Mouse (Mus musculus) CH12.LX (cell line): ENCODE results near the gene C1qc. TPM values are rescaled to one million over a fixed set of nuclear protein-coding genes. Genes with fewer than 3 reads are reported as not detected.

Experiments
- DNase-seq: peaks from one replicate; pipeline ENCODE4 v3.0.0-alpha.2; 2013; ENCODE audit errors: extremely low read depth
- H3K27ac ChIP-seq: 2 replicates; pipeline ENCODE4 v1.5.1; 2012; ENCODE audit warnings: low read depth, mild to moderate bottlenecking, control low read depth, moderate library complexity; ENCODE audit not compliant: insufficient read depth
- H3K27me3 ChIP-seq: replicated peaks from 2 replicates; pipeline ENCODE3; 2012; ENCODE audit warnings: inconsistent platforms
- H3K36me3 ChIP-seq, 2 experiments: replicated peaks in 1 of 2; 2 replicates each; pipeline versions ENCODE3 to v1.6.1; 2012; ENCODE audit warnings: inconsistent platforms in 1 of 2, low read length in 1 of 2, mild to moderate bottlenecking in 1 of 2, mixed read lengths in 1 of 2, moderate library complexity in 1 of 2; ENCODE audit not compliant: control insufficient read depth in 1 of 2, insufficient read depth in 1 of 2
- H3K4me1 ChIP-seq, 2 experiments: 2 replicates each; pipeline ENCODE4 v1.6.1; 2012; ENCODE audit warnings: inconsistent platforms in 1 of 2, moderate library complexity in 1 of 2; ENCODE audit not compliant: insufficient read depth in 2 of 2, control insufficient read depth in 1 of 2
- H3K4me2 ChIP-seq: 2 replicates; pipeline ENCODE4 v1.6.1; 2012; ENCODE audit warnings: low read depth, mild to moderate bottlenecking, control low read depth; ENCODE audit not compliant: poor library complexity, insufficient read depth, severe bottlenecking
- H3K4me3 ChIP-seq, 3 experiments: fragments of 150-350 bp in 1 of 3; sonication (generic) in 1 of 3; replicated peaks in 1 of 3; 2 replicates each; pipeline versions ENCODE3 to v1.5.1; 2011 to 2012; ENCODE audit warnings: low read depth in 2 of 3, low read length in 2 of 3, mild to moderate bottlenecking in 2 of 3, moderate library complexity in 2 of 3, control low read depth in 1 of 3, improper control_type of control experiment in 1 of 3, inconsistent platforms in 1 of 3, mixed read lengths in 1 of 3; ENCODE audit not compliant: poor library complexity in 1 of 3
- H3K79me2 ChIP-seq: replicated peaks from 2 replicates; pipeline ENCODE4 v1.6.1; 2012; ENCODE audit warnings: mild to moderate bottlenecking, moderate library complexity; ENCODE audit not compliant: control insufficient read depth, poor library complexity, insufficient read depth, severe bottlenecking; ENCODE audit errors: extremely low read depth
- H3K9ac ChIP-seq: 2 replicates; pipeline ENCODE4 v1.6.1; 2012; ENCODE audit warnings: low read depth, mild to moderate bottlenecking, control low read depth, moderate library complexity; ENCODE audit not compliant: insufficient read depth
- H3K9me3 ChIP-seq: replicated peaks from 2 replicates; pipeline ENCODE3; 2012; ENCODE audit warnings: low read length, inconsistent platforms, mixed read lengths
- BHLHE40 ChIP-seq: IDR thresholded peaks from 2 replicates; pipeline ENCODE4 v1.6.1; 2011; ENCODE audit warnings: mild to moderate bottlenecking, low read depth, low read length, improper control_type of control experiment
- CTCF ChIP-seq, 2 experiments: IDR thresholded peaks in 1 of 2; conservative IDR thresholded peaks in 1 of 2; 2 replicates each; pipeline ENCODE4 v1.5.1; 2011 to 2012; ENCODE audit warnings: low read depth in 2 of 2, low read length in 2 of 2, improper control_type of control experiment in 1 of 2, inconsistent platforms in 1 of 2, mild to moderate bottlenecking in 1 of 2, moderate library complexity in 1 of 2
- ELF1 ChIP-seq: IDR thresholded peaks from 2 replicates; pipeline ENCODE4 v1.6.1; 2014; ENCODE audit warnings: low read depth, mild to moderate bottlenecking, inconsistent platforms, low read length, improper control_type of control experiment
- EP300 ChIP-seq: IDR thresholded peaks from 2 replicates; pipeline ENCODE4 v1.6.1; 2011; ENCODE audit warnings: low read length, improper control_type of control experiment
- ETS1 ChIP-seq: conservative IDR thresholded peaks from 2 replicates; pipeline ENCODE4 v1.6.1; 2012; ENCODE audit warnings: low read depth, mild to moderate bottlenecking, inconsistent platforms, low read length, improper control_type of control experiment, moderate library complexity
- GABPA ChIP-seq: IDR thresholded peaks from 2 replicates; pipeline ENCODE4 v1.6.1; 2012; ENCODE audit warnings: low read depth, low read length, improper control_type of control experiment, inconsistent platforms; ENCODE audit not compliant: insufficient replicate concordance
- HCFC1 ChIP-seq: IDR thresholded peaks from 2 replicates; pipeline ENCODE4 v1.6.1; 2012; ENCODE audit warnings: low read depth, mild to moderate bottlenecking, inconsistent platforms, low read length, improper control_type of control experiment
- IRF4 ChIP-seq: IDR thresholded peaks from 2 replicates; pipeline ENCODE4 v1.6.1; 2014; ENCODE audit warnings: low read depth, mild to moderate bottlenecking, inconsistent platforms, low read length, improper control_type of control experiment
- JUN ChIP-seq: IDR thresholded peaks from 2 replicates; pipeline ENCODE4 v1.6.1; 2011; ENCODE audit warnings: low read depth, mild to moderate bottlenecking, low read length, improper control_type of control experiment, moderate library complexity; ENCODE audit not compliant: insufficient read depth
- PAX5 ChIP-seq: IDR thresholded peaks from 2 replicates; pipeline ENCODE4 v1.6.1; 2012; ENCODE audit warnings: low read length, inconsistent platforms, mixed read lengths
- POLR2A ChIP-seq: IDR thresholded peaks from 2 replicates; pipeline ENCODE4 v1.6.1; 2011; ENCODE audit warnings: low read depth, mild to moderate bottlenecking, improper control_type of control experiment, low read length
- RAD21 ChIP-seq: IDR thresholded peaks from 2 replicates; pipeline ENCODE4 v1.6.1; 2011; ENCODE audit warnings: low read depth, mild to moderate bottlenecking, low read length, improper control_type of control experiment, moderate library complexity
- RCOR1 ChIP-seq: conservative IDR thresholded peaks from 2 replicates; pipeline ENCODE4 v1.6.1; 2012; ENCODE audit warnings: low read depth, mild to moderate bottlenecking, inconsistent platforms, low read length, improper control_type of control experiment
- SMC3 ChIP-seq: IDR thresholded peaks from 2 replicates; pipeline ENCODE4 v1.6.1; 2011; ENCODE audit warnings: low read depth, low read length, improper control_type of control experiment
- TCF12 ChIP-seq: IDR thresholded peaks from 2 replicates; pipeline ENCODE4 v1.6.1; 2014; ENCODE audit warnings: low read depth, mild to moderate bottlenecking, inconsistent platforms, low read length, improper control_type of control experiment
- ZMIZ1 ChIP-seq: IDR thresholded peaks from 2 replicates; pipeline ENCODE4 v1.6.1; 2012; ENCODE audit warnings: low read depth, mild to moderate bottlenecking, inconsistent platforms, low read length, improper control_type of control experiment
- dilution Hi-C: fragments of 300-500 bp; cut with MboI; formaldehyde crosslinking; loops from 2 replicates; pipeline ENCODE4 v1.14.3; 2020; ENCODE audit warnings: low sequenced_read_pairs; ENCODE audit not compliant: extremely low pct_unique_long_range_greater_than_20kb, extremely low pct_ligation_motif_present
- in situ Hi-C: fragments of 300-500 bp; cut with MboI; formaldehyde crosslinking; loops from 3 replicates; pipeline ENCODE4 v1.14.3; 2019; ENCODE audit warnings: low sequenced_read_pairs, low pct_ligation_motif_present, low pct_unique_long_range_greater_than_20kb, mixed read lengths
- polyA plus RNA-seq: library from polyadenylated mRNA; unstranded; fragments of >175 nt; gene quantifications from 2 replicates; pipeline ENCODE4 v1.2.1, GENCODE M21; 2012; ENCODE audit warnings: low read depth; ENCODE audit not compliant: insufficient read length
- total RNA-seq, 2 experiments: library from RNA; depleted of rRNA; stranded (reverse); fragments of 300-350 nt in 1 of 2; fragments of >200 nt in 1 of 2; gene quantifications; 2 replicates each; pipeline ENCODE4 v1.2.3; 2012 to 2014

C1qc gene
- total and polyA plus RNA-seq, 3 experiments, result not detected

DNA sequence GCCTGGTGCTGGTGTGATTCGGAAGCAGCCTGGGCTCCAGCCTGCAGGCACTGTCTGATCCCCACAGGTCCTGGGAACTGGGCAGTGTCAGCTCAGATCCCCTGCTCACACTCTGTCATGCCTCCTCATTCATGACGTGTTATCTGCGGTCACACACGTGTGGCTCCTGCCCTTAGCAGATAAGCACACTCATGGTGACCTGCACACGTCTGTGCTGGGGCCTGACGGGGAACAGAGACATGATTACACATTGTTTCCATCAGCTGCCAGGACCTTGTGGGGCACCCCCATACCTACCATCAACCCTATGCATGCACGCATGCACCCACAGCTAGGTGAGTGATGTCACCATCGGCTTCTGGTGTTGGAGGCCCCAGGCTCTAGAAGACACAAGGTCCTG, 37.6 kb upstream of the C1qc start:
- peak; percentile 21 for DNase-seq
- no peaks in the 10 kb centered on the region for H3K9me3 ChIP-seq
- H3K36me3 ChIP-seq, result no peaks in the 10 kb centered on the region
- TF ChIP-seq GABPA (no peak), ETS1 (peak; percentile 85), POLR2A (no peak), HCFC1 (no peak), ELF1 (no peak), PAX5 (no peak), ZMIZ1 (no peak), JUN (peak; percentile 57), TCF12 (no peak), BHLHE40 (peak; percentile 89), IRF4 (no peak), RCOR1 (no peak)
- H3K27ac ChIP-seq, result no peak overlapping the region
- no peaks in the 10 kb centered on the region for H3K79me2 ChIP-seq
- in situ Hi-C loops, result loop anchor here (5.0 kb wide), 1 partner anchor 37 kb away; no protein-coding TSS in a partner anchor
- no peak overlapping the region for H3K4me3 ChIP-seq
- dilution Hi-C loops, result no loop called here
- no peak overlapping the region for H3K9ac ChIP-seq
- H3K4me2 ChIP-seq, result no peak overlapping the region
- peaks cover 4 to 10% of the 10 kb centered on the region in 2 experiments; a peak in 3 of 4 replicates for H3K4me1 ChIP-seq
- peaks cover 96% of the 10 kb centered on the region for H3K27me3 ChIP-seq

DNA sequence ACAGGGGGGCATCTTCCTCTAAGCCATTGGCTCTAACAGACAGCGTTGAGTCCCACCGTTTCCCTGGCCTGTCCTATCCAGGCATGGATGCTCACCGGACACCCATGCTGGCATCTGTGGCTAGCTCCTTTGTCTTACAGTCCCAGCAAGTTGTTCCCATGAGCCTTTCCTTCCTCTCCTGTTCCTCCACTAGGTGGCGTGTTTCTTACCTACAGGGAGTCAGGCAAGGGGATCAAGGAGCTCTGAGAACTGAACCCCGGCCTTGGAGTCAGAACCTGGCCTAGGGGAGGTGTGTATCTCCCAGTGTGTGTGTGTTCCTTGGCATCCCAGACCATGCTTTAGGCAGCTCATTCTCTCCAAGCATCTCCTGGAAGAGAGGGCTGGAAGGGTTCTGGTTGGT, 36.1 kb upstream of the C1qc start:
- Histone ChIP-seq H3K79me2 (no peaks in the 10 kb centered on the region), H3K4me1 (peaks cover 4 to 10% of the 10 kb centered on the region in 2 experiments; a peak in 3 of 4 replicates), H3K9ac (no peak overlapping the region), H3K27ac (no peak overlapping the region), H3K36me3 (no peaks in the 10 kb centered on the region), H3K4me3 (no peak overlapping the region), H3K4me2 (no peak overlapping the region), H3K9me3 (no peaks in the 10 kb centered on the region), H3K27me3 (peaks cover 85% of the 10 kb centered on the region)
- in situ Hi-C loops, result no loop called here
- DNase-seq, result peak; percentile 42
- dilution Hi-C loops, result no loop called here
- TF ChIP-seq CTCF (conservative IDR thresholded peaks at IDR 0.05 in 1 of 2, IDR thresholded peaks at IDR 0.05 in 1 of 2; ENCODE audit: low read depth in 2 of 2, low read length in 2 of 2), result peak in 1 of 2 experiments; percentile 65; a peak in 2 of 4 replicates
- TF ChIP-seq RAD21, result peak; percentile 19
- TF ChIP-seq EP300, result no peak
- TF ChIP-seq SMC3, result peak; percentile 73
